Mouse (Mus musculus) forebrain, embryonic 15.5 days (tissue): ENCODE measurements around the gene Olfr111. TPM values are rescaled to one million over a fixed set of nuclear protein-coding genes. Genes with fewer than 3 reads are reported as not detected.

Experiments
- ATAC-seq: fragments of 200-750 bp; cut with Nextera tagmentation; replicated peaks from 2 replicates; pipeline ENCODE4 v1.8.0; 2017; ENCODE audit warnings: mild to moderate bottlenecking, moderate TSS enrichment, moderate library complexity
- H3K27ac ChIP-seq: fragments of 300-500 bp; sonication (generic); replicated peaks from 2 replicates; pipeline ENCODE4 v1.5.1; 2015; ENCODE audit warnings: mild to moderate bottlenecking, inconsistent platforms
- H3K27me3 ChIP-seq: fragments of 300-500 bp; sonication (generic); 2 replicates; pipeline ENCODE4 v1.6.1; 2015; ENCODE audit warnings: inconsistent platforms
- H3K36me3 ChIP-seq: fragments of 300-500 bp; sonication (generic); 2 replicates; pipeline ENCODE4 v1.6.1; 2015; ENCODE audit warnings: mild to moderate bottlenecking, inconsistent platforms
- H3K4me1 ChIP-seq: fragments of 300-500 bp; sonication (generic); 2 replicates; pipeline ENCODE4 v1.6.1; 2015; ENCODE audit warnings: inconsistent platforms
- H3K4me2 ChIP-seq: fragments of 300-500 bp; sonication (generic); replicated peaks from 2 replicates; pipeline ENCODE4 v1.6.1; 2015; ENCODE audit warnings: mild to moderate bottlenecking, inconsistent platforms
- H3K4me3 ChIP-seq: fragments of 300-500 bp; sonication (generic); 2 replicates; pipeline ENCODE4 v1.5.1; 2015; ENCODE audit warnings: mild to moderate bottlenecking, inconsistent platforms
- H3K9ac ChIP-seq: fragments of 300-500 bp; sonication (generic); replicated peaks from 2 replicates; pipeline ENCODE4 v1.6.1; 2015; ENCODE audit warnings: mild to moderate bottlenecking, inconsistent platforms
- H3K9me3 ChIP-seq: fragments of 300-500 bp; sonication (generic); 2 replicates; pipeline ENCODE4 v1.6.1; 2016; ENCODE audit warnings: inconsistent platforms
- polyA plus RNA-seq: library from polyadenylated mRNA; unstranded; fragments of >200 nt; fragmentation: Nextera tagmentation; extraction: Ambion mirVana; gene quantifications from 2 replicates; pipeline ENCODE4 v1.2.1, GENCODE M21; 2015

Olfr111 gene
- polyA plus RNA-seq, 1 experiment from 2014 or later, result not detected

DNA sequence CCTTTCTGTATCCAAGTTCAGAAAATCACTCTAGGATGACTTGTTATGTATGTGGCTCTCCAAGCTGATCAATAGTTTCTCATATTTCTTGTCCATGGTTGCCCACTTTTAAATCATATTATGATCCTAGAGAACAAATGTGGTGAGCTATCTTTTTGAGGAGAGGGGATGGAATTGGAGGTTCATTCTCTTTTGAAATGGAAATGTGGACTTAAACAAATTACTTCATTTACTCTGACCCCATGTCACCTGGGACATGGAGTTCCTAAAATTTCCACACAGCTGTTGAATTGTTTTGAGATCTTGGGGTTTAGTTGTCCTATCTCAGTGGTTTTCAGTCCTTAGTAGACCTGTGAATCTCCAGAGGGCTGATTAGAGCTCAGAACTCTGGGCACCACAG lies 69.7 kb downstream of the Olfr111 start, which contains the start of gene Olfr113:
Gene Olfr113 (minus strand): TSS at position 101 of the 400 bp plus-strand sequence.
- Histone ChIP-seq H3K9me3 (no peaks in the 10 kb centered on the region), H3K4me2 (no peak within 1 kb of the TSS), H3K27me3 (no peaks in the 10 kb centered on the region), H3K4me3 (no peak within 1 kb of the TSS), H3K9ac (no peak within 1 kb of the TSS), H3K4me1 (no peaks in the 10 kb centered on the region), H3K27ac (no peak within 1 kb of the TSS), H3K36me3 (no peaks in the 10 kb centered on the region)
- ATAC-seq, result no peak

Other genes with a start within 250 kb of the Olfr111 start
- not detected in 2 replicates for gene Olfr98, start 244.3 kb upstream of the Olfr111 start, polyA plus RNA-seq
- gene H2-M3, start 237.8 kb upstream of the Olfr111 start, polyA plus RNA-seq, result 0.61 and 1.0 TPM in 2 replicates
- not detected in 2 replicates for gene Olfr99, start 224.6 kb upstream of the Olfr111 start, polyA plus RNA-seq
- gene Olfr101, start 203.7 kb upstream of the Olfr111 start, polyA plus RNA-seq, result not detected in 2 replicates
- not detected in 2 replicates for gene Olfr102, start 191.0 kb upstream of the Olfr111 start, polyA plus RNA-seq
- gene Olfr103, start 168.3 kb upstream of the Olfr111 start, polyA plus RNA-seq, result not detected in 2 replicates
- gene Olfr104-ps, start 148.4 kb upstream of the Olfr111 start, polyA plus RNA-seq, result not detected in 2 replicates
- gene Olfr105-ps, start 129.0 kb upstream of the Olfr111 start, polyA plus RNA-seq, result not detected in 2 replicates
- gene Olfr106-ps, start 117.6 kb upstream of the Olfr111 start, polyA plus RNA-seq, result not detected in 2 replicates
- gene Olfr107, start 108.8 kb upstream of the Olfr111 start, polyA plus RNA-seq, result not detected in 2 replicates
- gene Olfr108, start 62.5 kb upstream of the Olfr111 start, polyA plus RNA-seq, result not detected in 2 replicates
- not detected in 2 replicates for gene Olfr109, start 49.1 kb upstream of the Olfr111 start, polyA plus RNA-seq
- not detected in 2 replicates for gene H2-M2, start 24.5 kb upstream of the Olfr111 start, polyA plus RNA-seq
- not detected in 2 replicates for gene Olfr110, start 15.6 kb upstream of the Olfr111 start, polyA plus RNA-seq
- gene Olfr112, start 61.4 kb downstream of the Olfr111 start, polyA plus RNA-seq, result not detected in 2 replicates
- not detected in 2 replicates for gene Olfr113, start 69.6 kb downstream of the Olfr111 start, polyA plus RNA-seq
- gene Olfr114, start 84.7 kb downstream of the Olfr111 start, polyA plus RNA-seq, result not detected in 2 replicates
- not detected in 2 replicates for gene Olfr115, start 119.1 kb downstream of the Olfr111 start, polyA plus RNA-seq
- gene Olfr116, start 119.2 kb downstream of the Olfr111 start, polyA plus RNA-seq, result not detected in 2 replicates
- gene Olfr117, start 155.8 kb downstream of the Olfr111 start, polyA plus RNA-seq, result not detected in 2 replicates
- gene Olfr118, start 159.0 kb downstream of the Olfr111 start, polyA plus RNA-seq, result not detected in 2 replicates
- not detected in 2 replicates for gene Olfr119, start 188.5 kb downstream of the Olfr111 start, polyA plus RNA-seq
- not detected in 2 replicates for gene Olfr120, start 213.8 kb downstream of the Olfr111 start, polyA plus RNA-seq
- not detected in 2 replicates for gene Olfr121, start 240.8 kb downstream of the Olfr111 start, polyA plus RNA-seq